Mouse (Mus musculus) T-helper 2 cell (primary cell): ENCODE data around the gene H1f0.
"Not testable (repeated sequence)": the region's sequence is repeated elsewhere in the genome, so short reads cannot be mapped to it uniquely, and the experiment has no call there.

Source experiments
- in situ Hi-C: fragments of 300-600 bp; cut with MboI, MseI; formaldehyde crosslinking; loops from one replicate; pipeline ENCODE4 v1.15.1; 2025; ENCODE audit warnings: high pct_unique_total_duplicates

Gene H1f0

GRCm38 (mm10) chr15:79005581-79005980, 22.7 kb upstream of the H1f0 start:
- in situ Hi-C loops, result no loop called here

- in situ Hi-C loops, result no loop called here
Observed at GRCm38 (mm10) chr15:79006638-79007037, 21.6 kb upstream of the H1f0 start.

- in situ Hi-C loops, result no loop called here
Observed at GRCm38 (mm10) chr15:79007059-79007458, 21.2 kb upstream of the H1f0 start.

- in situ Hi-C loops, result not testable (repeated sequence)
Observed at GRCm38 (mm10) chr15:79007836-79008235, 20.4 kb upstream of the H1f0 start.

GRCm38 (mm10) chr15:79009734-79010133, 18.5 kb upstream of the H1f0 start:
- in situ Hi-C loops, result no loop called here

GRCm38 (mm10) chr15:79011550-79011949, 16.7 kb upstream of the H1f0 start:
- in situ Hi-C loops, result no loop called here

GRCm38 (mm10) chr15:79013382-79013781, 14.9 kb upstream of the H1f0 start:
- in situ Hi-C loops, result no loop called here

- in situ Hi-C loops, result no loop called here
Observed at GRCm38 (mm10) chr15:79018191-79018590, 10.1 kb upstream of the H1f0 start.

GRCm38 (mm10) chr15:79018886-79019285, 9.4 kb upstream of the H1f0 start:
- in situ Hi-C loops, result no loop called here

GRCm38 (mm10) chr15:79022671-79023230, 5.5 kb upstream of the H1f0 start:
- in situ Hi-C loops, result no loop called here

GRCm38 (mm10) chr15:79023366-79023765, 4.9 kb upstream of the H1f0 start:
- in situ Hi-C loops, result no loop called here

GRCm38 (mm10) chr15:79025687-79026308, 2.5 kb upstream of the H1f0 start:
- in situ Hi-C loops, result no loop called here

GRCm38 (mm10) chr15:79026511-79027290, 1.5 kb upstream of the H1f0 start:
- in situ Hi-C loops, result no loop called here

- in situ Hi-C loops, result no loop called here
Observed at GRCm38 (mm10) chr15:79027291-79028205, 702 bp upstream of the H1f0 start.

GRCm38 (mm10) chr15:79028823-79029484, 704 bp downstream of the H1f0 start:
- in situ Hi-C loops, result no loop called here

- in situ Hi-C loops, result no loop called here
Observed at GRCm38 (mm10) chr15:79029519-79030241, 1.4 kb downstream of the H1f0 start.

GRCm38 (mm10) chr15:79030551-79031435, 2.5 kb downstream of the H1f0 start:
- in situ Hi-C loops, result no loop called here

GRCm38 (mm10) chr15:79031908-79032307, 3.7 kb downstream of the H1f0 start:
- in situ Hi-C loops, result not testable (repeated sequence)

GRCm38 (mm10) chr15:79037913-79038328, 9.7 kb downstream of the H1f0 start:
- in situ Hi-C loops, result no loop called here

- in situ Hi-C loops, result no loop called here
Observed at GRCm38 (mm10) chr15:79038331-79038730, 10.1 kb downstream of the H1f0 start.
